Comparison of ENCODE assay signal across 19 mouse cellular contexts in the genomic region with DNA sequence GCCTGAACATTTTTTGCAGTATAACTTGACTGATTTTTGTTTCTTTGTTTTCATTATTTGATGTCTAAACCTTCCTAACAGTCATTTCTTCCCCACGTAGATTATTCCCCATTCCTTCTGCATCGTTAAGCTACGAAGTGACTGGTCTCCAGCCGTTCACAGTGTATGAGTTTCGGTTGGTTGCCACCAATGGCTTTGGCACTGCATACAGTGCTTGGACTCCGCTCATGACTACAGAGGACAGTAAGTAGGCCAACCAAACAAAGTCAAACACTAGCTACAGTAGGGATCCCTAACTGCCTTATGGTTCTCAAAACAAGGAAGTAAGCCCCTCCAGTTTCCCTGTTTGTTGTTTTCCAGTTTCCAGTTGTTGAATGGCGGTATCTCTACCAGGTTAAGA.
A peak's percentile ranks its signal among the peaks of the same experiment; 100 is the strongest.
DNase-seq lines count a peak whose midpoint lies in the region; TF ChIP-seq lines count a peak whose summit lies in the region.
"Had no signal": no experiment of that assay in that cellular context is flagged by ENCODE, and none has a peak within 500 bp of the region (broad histone marks: within the 10 kb centered on the region; RNA-seq: fewer than 3 reads in every experiment).

No protein-coding gene starts in this region.

- H3K27ac ChIP-seq in liver, adult 2 months (replicated peaks; ENCODE audit: insufficient read depth, low read depth, low read length) = no peak overlapping the region
- H3K27ac ChIP-seq: embryonic facial prominence, embryonic 13.5 days; embryonic facial prominence, embryonic 15.5 days; forebrain, embryonic 10.5 days; forebrain, embryonic 12.5 days had no signal

- H3K4me3 ChIP-seq in liver, adult 2 months (ENCODE audit: insufficient read depth, low read depth, low read length) = no peak overlapping the region
- H3K4me3 ChIP-seq: embryonic facial prominence, embryonic 13.5 days; embryonic facial prominence, embryonic 15.5 days; erythroblast, embryonic 14.5 days; forebrain, embryonic 10.5 days; forebrain, embryonic 12.5 days had no signal

- peaks cover 3% of the 10 kb centered on the region; the same call in 1 of the 2 replicates for H3K4me1 ChIP-seq in liver, adult 2 months (ENCODE audit: control insufficient read depth, insufficient read depth, low read length)
- H3K4me1 ChIP-seq: embryonic facial prominence, embryonic 13.5 days; embryonic facial prominence, embryonic 15.5 days; forebrain, embryonic 10.5 days; forebrain, embryonic 12.5 days had no signal

- no peak overlapping the region for H3K9ac ChIP-seq in liver, adult 2 months (ENCODE audit: low read depth, low read length)
- H3K9ac ChIP-seq: embryonic facial prominence, embryonic 13.5 days; embryonic facial prominence, embryonic 15.5 days; forebrain, embryonic 12.5 days had no signal

- peak; percentile 20 to 29 for DNase-seq in cerebellum, postnatal 14 days
- DNase-seq in cerebellum, postnatal 4 days (ENCODE audit: low spot score in 2 of 2) = no peak
- peak; percentile 48 for DNase-seq in liver, adult 2 months (ENCODE audit: extremely low read depth, low read depth, low spot score)
- DNase-seq in liver = no peak
- DNase-seq in retina, postnatal 1 day = peak; percentile 16
- no peak for DNase-seq in frontal cortex, postnatal 36 days (ENCODE audit: low spot score in 2 of 2)
- DNase-seq: adrenal gland, adult 2 months; adrenal gland, postnatal 10 days; adrenal gland, postnatal 25 days; cerebellum, adult 11 months; cerebellum, adult 18-20 months; cerebellum, adult 8-10 months; cerebellum, adult 9-11 months; embryo, embryonic 11 days had no signal

- TF ChIP-seq POLR2A in liver, adult 2 months (IDR thresholded peaks at IDR 0.05; ENCODE audit: extremely low read depth, insufficient read depth, low read length) = no peak

- WGBS in liver, adult 2 months = 63% methylated on average over 7 of the region's 7 CpGs

- H3K79me2 ChIP-seq in liver, adult 2 months (ENCODE audit: control insufficient read depth, insufficient read depth, low read length) = no peaks in the 10 kb centered on the region

- H3K27me3 ChIP-seq in liver, adult 2 months (ENCODE audit: control insufficient read depth, insufficient read depth, low read length) = no peaks in the 10 kb centered on the region
- H3K27me3 ChIP-seq: embryonic facial prominence, embryonic 13.5 days; embryonic facial prominence, embryonic 15.5 days; forebrain, embryonic 12.5 days had no signal

- H3K36me3 ChIP-seq in liver, adult 2 months (ENCODE audit: control insufficient read depth, insufficient read depth, low read length) = no peaks in the 10 kb centered on the region
- H3K36me3 ChIP-seq: embryonic facial prominence, embryonic 13.5 days; embryonic facial prominence, embryonic 15.5 days; forebrain, embryonic 10.5 days; forebrain, embryonic 12.5 days had no signal

- no peak for TF ChIP-seq CTCF in liver, adult 2 months (IDR thresholded peaks at IDR 0.05; ENCODE audit: low read depth, low read length)

Comparison
In these comparisons a context has a peak if more than half of its experiments do, and no peak if none do; other contexts are left out.
1. DNase-seq: peak in cerebellum, postnatal 14 days (2 of 2), liver, adult 2 months (single experiment) and retina, postnatal 1 day (single experiment); none in cerebellum, postnatal 4 days (0 of 2), liver (single experiment) and frontal cortex, postnatal 36 days (0 of 2).